Mouse (Mus musculus): ENCODE data around the gene Cysrt1. TPM values are rescaled to one million over a fixed set of nuclear protein-coding genes. Genes with fewer than 3 reads are reported as not detected.

Gene Cysrt1
- polyA plus RNA-seq, 1 experiment = 0.59 TPM

- no peak for DNase-seq (ENCODE audit: low read depth)
Measured at GRCm38 (mm10) chr2:25210686-25211085, 31.6 kb downstream of the Cysrt1 start.

- DNase-seq (ENCODE audit: low read depth) = no peak
Measured at GRCm38 (mm10) chr2:25207593-25207992, 34.7 kb downstream of the Cysrt1 start.

GRCm38 (mm10) chr2:25203631-25204214 lies 38.5 kb downstream of the Cysrt1 start:
- no peak for DNase-seq (ENCODE audit: low read depth)

GRCm38 (mm10) chr2:25200631-25201030 lies 41.6 kb downstream of the Cysrt1 start:
- no peak for DNase-seq (ENCODE audit: low read depth)

- DNase-seq (ENCODE audit: low read depth) = no peak
Measured at GRCm38 (mm10) chr2:25197946-25198345, 44.3 kb downstream of the Cysrt1 start.

GRCm38 (mm10) chr2:25197191-25197590 lies 45.1 kb downstream of the Cysrt1 start:
- no peak for DNase-seq (ENCODE audit: low read depth)

GRCm38 (mm10) chr2:25196172-25196954 lies 45.9 kb downstream of the Cysrt1 start, which contains the start of gene Tor4a:
TSS of gene Tor4a (minus strand) at chr2:25196886.
- DNase-seq (ENCODE audit: low read depth) = no peak

- no peak for DNase-seq (ENCODE audit: low read depth)
Measured at GRCm38 (mm10) chr2:25195211-25196156, 46.8 kb downstream of the Cysrt1 start.

GRCm38 (mm10) chr2:25194486-25195171 lies 47.6 kb downstream of the Cysrt1 start:
- DNase-seq (ENCODE audit: low read depth) = no peak

GRCm38 (mm10) chr2:25194006-25194405 lies 48.2 kb downstream of the Cysrt1 start:
- DNase-seq (ENCODE audit: low read depth) = no peak

GRCm38 (mm10) chr2:25193330-25193770 lies 48.9 kb downstream of the Cysrt1 start:
- DNase-seq (ENCODE audit: low read depth) = no peak

Other genes with a start within 250 kb of the Cysrt1 start
- 272 and 279 TPM in 2 replicates for gene Nsmf, start 188.1 kb downstream of the Cysrt1 start, polyA plus RNA-seq (2012; rRNA removed)
- gene Entpd8, start 162.1 kb downstream of the Cysrt1 start, polyA plus RNA-seq (2012; rRNA removed) = 1.8 and 2.3 TPM in 2 replicates
- gene Noxa1, start 147.3 kb downstream of the Cysrt1 start, polyA plus RNA-seq (2012; rRNA removed) = 0.30 and 0.34 TPM in 2 replicates
- 16.6 and 20.4 TPM in 2 replicates for gene Nrarp, start 61.7 kb downstream of the Cysrt1 start, polyA plus RNA-seq (2012; rRNA removed)
- 41.2 and 42.5 TPM in 2 replicates for gene Tor4a, start 45.6 kb downstream of the Cysrt1 start, polyA plus RNA-seq (2012; rRNA removed)
- 57.5 and 77.6 TPM in 2 replicates for gene Nelfb, start 31.0 kb downstream of the Cysrt1 start, polyA plus RNA-seq (2012; rRNA removed)
- gene Stpg3, start 27.8 kb downstream of the Cysrt1 start, polyA plus RNA-seq (2012; rRNA removed) = 0.74 and 0.93 TPM in 2 replicates
- 1.8 and 3.4 TPM in 2 replicates for gene Fam166a, start 23.7 kb downstream of the Cysrt1 start, polyA plus RNA-seq (2012; rRNA removed)
- 468 and 584 TPM in 2 replicates for gene Tubb4b, start 17.8 kb downstream of the Cysrt1 start, polyA plus RNA-seq (2012; rRNA removed)
- not detected in 2 replicates for gene Slc34a3, start 8.1 kb downstream of the Cysrt1 start, polyA plus RNA-seq (2012; rRNA removed)
- gene Rnf224, start 5.7 kb downstream of the Cysrt1 start, polyA plus RNA-seq (2012; rRNA removed) = 0.04 and 0.09 TPM in 2 replicates
- gene Rnf208, start 197 bp downstream of the Cysrt1 start, polyA plus RNA-seq (2012; rRNA removed) = 9.0 and 13.9 TPM in 2 replicates
- 23.2 and 23.7 TPM in 2 replicates for gene AL732309.1, start 4.4 kb upstream of the Cysrt1 start, polyA plus RNA-seq (2012; rRNA removed)
- 63.3 and 66.2 TPM in 2 replicates for gene Tmem203, start 13.0 kb upstream of the Cysrt1 start, polyA plus RNA-seq (2012; rRNA removed)
- gene Tprn, start 20.2 kb upstream of the Cysrt1 start, polyA plus RNA-seq (2012; rRNA removed) = 11.4 and 20.5 TPM in 2 replicates
- 44.6 and 56.3 TPM in 2 replicates for gene Ssna1, start 30.0 kb upstream of the Cysrt1 start, polyA plus RNA-seq (2012; rRNA removed)
- 119 and 122 TPM in 2 replicates for gene Anapc2, start 30.0 kb upstream of the Cysrt1 start, polyA plus RNA-seq (2012; rRNA removed)
- 1.4 and 2.0 TPM in 2 replicates for gene Tmem210, start 45.7 kb upstream of the Cysrt1 start, polyA plus RNA-seq (2012; rRNA removed)
- gene Lrrc26, start 47.5 kb upstream of the Cysrt1 start, polyA plus RNA-seq (2012; rRNA removed) = 5.1 and 7.0 TPM in 2 replicates
- gene Grin1, start 76.7 kb upstream of the Cysrt1 start, polyA plus RNA-seq (2012; rRNA removed) = 0.12 and 0.15 TPM in 2 replicates
- 11.2 and 25.1 TPM in 2 replicates for gene Man1b1, start 89.9 kb upstream of the Cysrt1 start, polyA plus RNA-seq (2012; rRNA removed)
- gene Dpp7, start 113.9 kb upstream of the Cysrt1 start, polyA plus RNA-seq (2012; rRNA removed) = 18.1 and 28.0 TPM in 2 replicates
- gene Uap1l1, start 123.2 kb upstream of the Cysrt1 start, polyA plus RNA-seq (2012; rRNA removed) = 38.0 and 38.6 TPM in 2 replicates
- gene Sapcd2, start 129.9 kb upstream of the Cysrt1 start, polyA plus RNA-seq (2012; rRNA removed) = 3.0 and 4.3 TPM in 2 replicates
- gene Entpd2, start 153.4 kb upstream of the Cysrt1 start, polyA plus RNA-seq (2012; rRNA removed) = 64.7 and 75.2 TPM in 2 replicates
- 140 and 154 TPM in 2 replicates for gene Npdc1, start 156.9 kb upstream of the Cysrt1 start, polyA plus RNA-seq (2012; rRNA removed)
- gene Fut7, start 180.8 kb upstream of the Cysrt1 start, polyA plus RNA-seq (2012; rRNA removed) = 0.47 and 0.57 TPM in 2 replicates
- 187 and 437 TPM in 2 replicates for gene Abca2, start 186.3 kb upstream of the Cysrt1 start, polyA plus RNA-seq (2012; rRNA removed)
- 103 and 188 TPM in 2 replicates for gene Clic3, start 214.4 kb upstream of the Cysrt1 start, polyA plus RNA-seq (2012; rRNA removed)
- gene Paxx, start 218.6 kb upstream of the Cysrt1 start, polyA plus RNA-seq (2012; rRNA removed) = 124 and 139 TPM in 2 replicates
- gene Ptgds, start 227.6 kb upstream of the Cysrt1 start, polyA plus RNA-seq (2012; rRNA removed) = 1,300 and 1,863 TPM in 2 replicates